Mouse (Mus musculus): ENCODE measurements around the gene Brox. TPM values are rescaled to one million over a fixed set of nuclear protein-coding genes. Genes with fewer than 3 reads are reported as not detected.

The Brox gene
- polyA plus RNA-seq, 1 experiment from 2014 or later: 47.0 TPM

- H3K27ac ChIP-seq (ENCODE audit: low read length): no peak overlapping the region
- H3K9ac ChIP-seq (replicated peaks; ENCODE audit: low read depth, low read length): no peak overlapping the region
- H3K36me3 ChIP-seq (ENCODE audit: control insufficient read depth, insufficient read depth, low read length): no peaks in the 10 kb centered on the region
- H3K4me3 ChIP-seq (ENCODE audit: low read depth, low read length): no peak overlapping the region
- H3K4me2 ChIP-seq (replicated peaks; ENCODE audit: low read depth, low read length): no peak overlapping the region
- ATAC-seq (ENCODE audit: insufficient number of reproducible peaks, insufficient read depth, low FRiP score, low read depth): 0 out of 2 replicates have a peak, but pooled peaks have one; percentile 56
- H3K9me3 ChIP-seq (ENCODE audit: control insufficient read depth, low read depth, low read length): no peaks in the 10 kb centered on the region
- H3K4me1 ChIP-seq (ENCODE audit: control insufficient read depth, insufficient read depth, low read length): no peaks in the 10 kb centered on the region
- 67% methylated on average over 13 of the region's 13 CpGs for WGBS
- H3K27me3 ChIP-seq (ENCODE audit: control insufficient read depth, insufficient read depth, low read length): no peaks in the 10 kb centered on the region
Measured at GRCm38 (mm10) chr1:183264145-183265008, 32.7 kb downstream of the Brox start.

- no peak overlapping the region for H3K4me2 ChIP-seq (replicated peaks; ENCODE audit: low read depth, low read length)
- no peaks in the 10 kb centered on the region for H3K36me3 ChIP-seq (ENCODE audit: control insufficient read depth, insufficient read depth, low read length)
- no peak overlapping the region for H3K4me3 ChIP-seq (ENCODE audit: low read depth, low read length)
- H3K9ac ChIP-seq (replicated peaks; ENCODE audit: low read depth, low read length): no peak overlapping the region
- no peaks in the 10 kb centered on the region for H3K4me1 ChIP-seq (ENCODE audit: control insufficient read depth, insufficient read depth, low read length)
- 43% methylated on average over 10 of the region's 10 CpGs for WGBS
- no peaks in the 10 kb centered on the region for H3K27me3 ChIP-seq (ENCODE audit: control insufficient read depth, insufficient read depth, low read length)
- no peak overlapping the region for H3K27ac ChIP-seq (ENCODE audit: low read length)
- ATAC-seq (ENCODE audit: insufficient number of reproducible peaks, insufficient read depth, low FRiP score, low read depth): no peak
- no peaks in the 10 kb centered on the region for H3K9me3 ChIP-seq (ENCODE audit: control insufficient read depth, low read depth, low read length)
Measured at GRCm38 (mm10) chr1:183252574-183252973, 44.5 kb downstream of the Brox start.

- Histone ChIP-seq H3K9ac (replicated peaks; ENCODE audit: low read depth, low read length) (no peak overlapping the region), H3K36me3 (ENCODE audit: control insufficient read depth, insufficient read depth, low read length) (no peaks in the 10 kb centered on the region), H3K27ac (ENCODE audit: low read length) (no peak overlapping the region), H3K4me2 (replicated peaks; ENCODE audit: low read depth, low read length) (no peak overlapping the region), H3K4me1 (ENCODE audit: control insufficient read depth, insufficient read depth, low read length) (no peaks in the 10 kb centered on the region), H3K4me3 (ENCODE audit: low read depth, low read length) (no peak overlapping the region), H3K27me3 (ENCODE audit: control insufficient read depth, insufficient read depth, low read length) (no peaks in the 10 kb centered on the region), H3K9me3 (ENCODE audit: control insufficient read depth, low read depth, low read length) (no peaks in the 10 kb centered on the region)
- WGBS: 73% methylated on average over 2 of the region's 2 CpGs
- ATAC-seq (ENCODE audit: insufficient number of reproducible peaks, insufficient read depth, low FRiP score, low read depth): no peak
Measured at GRCm38 (mm10) chr1:183251818-183252217, 45.3 kb downstream of the Brox start.

GRCm38 (mm10) chr1:183250612-183251011, 46.5 kb downstream of the Brox start:
- H3K27ac ChIP-seq (ENCODE audit: low read length): no peak overlapping the region
- WGBS: 62% methylated on average over 4 of the region's 4 CpGs
- no peaks in the 10 kb centered on the region for H3K36me3 ChIP-seq (ENCODE audit: control insufficient read depth, insufficient read depth, low read length)
- no peak overlapping the region for H3K4me3 ChIP-seq (ENCODE audit: low read depth, low read length)
- no peaks in the 10 kb centered on the region for H3K9me3 ChIP-seq (ENCODE audit: control insufficient read depth, low read depth, low read length)
- no peaks in the 10 kb centered on the region for H3K27me3 ChIP-seq (ENCODE audit: control insufficient read depth, insufficient read depth, low read length)
- H3K9ac ChIP-seq (replicated peaks; ENCODE audit: low read depth, low read length): no peak overlapping the region
- H3K4me2 ChIP-seq (replicated peaks; ENCODE audit: low read depth, low read length): no peak overlapping the region
- H3K4me1 ChIP-seq (ENCODE audit: control insufficient read depth, insufficient read depth, low read length): no peaks in the 10 kb centered on the region
- no peak for ATAC-seq (ENCODE audit: insufficient number of reproducible peaks, insufficient read depth, low FRiP score, low read depth)

- Histone ChIP-seq H3K4me3 (ENCODE audit: low read depth, low read length) (no peak overlapping the region), H3K9ac (replicated peaks; ENCODE audit: low read depth, low read length) (no peak overlapping the region)
- ATAC-seq (ENCODE audit: insufficient number of reproducible peaks, insufficient read depth, low FRiP score, low read depth): no peak
Measured at GRCm38 (mm10) chr1:183248144-183248543, 48.9 kb downstream of the Brox start.

GRCm38 (mm10) chr1:183243293-183243692, 53.8 kb downstream of the Brox start:
- Histone ChIP-seq H3K4me1 (ENCODE audit: control insufficient read depth, insufficient read depth, low read length) (no peaks in the 10 kb centered on the region), H3K27me3 (ENCODE audit: control insufficient read depth, insufficient read depth, low read length) (no peaks in the 10 kb centered on the region), H3K36me3 (ENCODE audit: control insufficient read depth, insufficient read depth, low read length) (no peaks in the 10 kb centered on the region), H3K9ac (replicated peaks; ENCODE audit: low read depth, low read length) (no peak overlapping the region), H3K4me2 (replicated peaks; ENCODE audit: low read depth, low read length) (no peak overlapping the region), H3K4me3 (ENCODE audit: low read depth, low read length) (no peak overlapping the region), H3K9me3 (ENCODE audit: control insufficient read depth, low read depth, low read length) (no peaks in the 10 kb centered on the region; the same call in 1 of the 2 replicates), H3K27ac (ENCODE audit: low read length) (no peak overlapping the region)
- no peak for ATAC-seq (ENCODE audit: insufficient number of reproducible peaks, insufficient read depth, low FRiP score, low read depth)
- WGBS: 79% methylated on average over 7 of the region's 7 CpGs

More at GRCm38 (mm10) chr1:183248144-183248543, 48.9 kb downstream of the Brox start:
- Histone ChIP-seq H3K4me2 (replicated peaks; ENCODE audit: low read depth, low read length) (no peak overlapping the region), H3K27me3 (ENCODE audit: control insufficient read depth, insufficient read depth, low read length) (no peaks in the 10 kb centered on the region), H3K36me3 (ENCODE audit: control insufficient read depth, insufficient read depth, low read length) (no peaks in the 10 kb centered on the region), H3K27ac (ENCODE audit: low read length) (no peak overlapping the region), H3K4me1 (ENCODE audit: control insufficient read depth, insufficient read depth, low read length) (no peaks in the 10 kb centered on the region), H3K9me3 (ENCODE audit: control insufficient read depth, low read depth, low read length) (no peaks in the 10 kb centered on the region; the same call in 1 of the 2 replicates)
- 41% methylated on average over 1 of the region's 1 CpGs for WGBS

GRCm38 (mm10) chr1:183237901-183238300, 59.2 kb downstream of the Brox start:
- Histone ChIP-seq H3K9me3 (ENCODE audit: control insufficient read depth, low read depth, low read length) (no peaks in the 10 kb centered on the region), H3K9ac (replicated peaks; ENCODE audit: low read depth, low read length) (no peak overlapping the region), H3K36me3 (ENCODE audit: control insufficient read depth, insufficient read depth, low read length) (no peaks in the 10 kb centered on the region), H3K4me3 (ENCODE audit: low read depth, low read length) (no peak overlapping the region), H3K27me3 (ENCODE audit: control insufficient read depth, insufficient read depth, low read length) (no peaks in the 10 kb centered on the region), H3K4me2 (replicated peaks; ENCODE audit: low read depth, low read length) (no peak overlapping the region), H3K4me1 (ENCODE audit: control insufficient read depth, insufficient read depth, low read length) (0 out of 2 replicates have a peak, but pooled peaks cover 4% of the 10 kb centered on the region), H3K27ac (ENCODE audit: low read length) (no peak overlapping the region)
- WGBS: 21% methylated on average over 2 of the region's 2 CpGs
- ATAC-seq (ENCODE audit: insufficient number of reproducible peaks, insufficient read depth, low FRiP score, low read depth): no peak

- H3K4me2 ChIP-seq (replicated peaks; ENCODE audit: low read depth, low read length): no peak overlapping the region
- no peak for ATAC-seq (ENCODE audit: insufficient number of reproducible peaks, insufficient read depth, low FRiP score, low read depth)
- 89% methylated on average over 5 of the region's 5 CpGs for WGBS
- H3K27me3 ChIP-seq (ENCODE audit: control insufficient read depth, insufficient read depth, low read length): no peaks in the 10 kb centered on the region
- no peaks in the 10 kb centered on the region for H3K9me3 ChIP-seq (ENCODE audit: control insufficient read depth, low read depth, low read length)
- H3K4me1 ChIP-seq (ENCODE audit: control insufficient read depth, insufficient read depth, low read length): 0 out of 2 replicates have a peak, but pooled peaks cover 5% of the 10 kb centered on the region
- no peak overlapping the region for H3K9ac ChIP-seq (replicated peaks; ENCODE audit: low read depth, low read length)
- no peaks in the 10 kb centered on the region for H3K36me3 ChIP-seq (ENCODE audit: control insufficient read depth, insufficient read depth, low read length)
- H3K4me3 ChIP-seq (ENCODE audit: low read depth, low read length): no peak overlapping the region
- no peak overlapping the region for H3K27ac ChIP-seq (ENCODE audit: low read length)
Measured at GRCm38 (mm10) chr1:183236460-183236859, 60.6 kb downstream of the Brox start.

Measured in stomach, embryonic 14.5 days (tissue).